9 mouse cellular contexts compared by ENCODE assay signal in genomic region chr7:4653780-4654179, GRCm38 (mm10). TPM values are rescaled to one million over a fixed set of nuclear protein-coding genes. Genes with fewer than 3 reads are reported as not detected.
DNase-seq lines count a peak whose midpoint lies in the region; ATAC-seq and TF ChIP-seq lines count a peak whose summit lies in the region.
"Had no signal": no experiment of that assay in that cellular context is flagged by ENCODE, and none has a peak within 500 bp of the region (broad histone marks: within the 10 kb centered on the region; RNA-seq: fewer than 3 reads in every experiment).

No protein-coding gene starts in this region.

- peaks cover 22% of the 10 kb centered on the region for H3K4me1 ChIP-seq in hindbrain, postnatal 0 days (ENCODE audit: insufficient read depth, low read length)
- peaks cover 27% of the 10 kb centered on the region for H3K4me1 ChIP-seq in hindbrain, embryonic 16.5 days (ENCODE audit: control insufficient read depth, insufficient read depth, low read depth, low read length)
- H3K4me1 ChIP-seq in MEL (ENCODE audit: control insufficient read depth in 1 of 2, insufficient read depth in 2 of 2, low read length in 2 of 2): peaks cover 36 to 42% of the 10 kb centered on the region in 2 experiments
- peaks cover 33 to 39% of the 10 kb centered on the region in 2 experiments for H3K4me1 ChIP-seq in liver, embryonic 14.5 days (replicated peaks; ENCODE audit: control insufficient read depth in 2 of 2, insufficient read depth in 2 of 2, low read length in 1 of 2)
- peaks cover 40% of the 10 kb centered on the region; the same call in 1 of the 2 replicates for H3K4me1 ChIP-seq in small intestine, adult 2 months (ENCODE audit: control insufficient read depth, insufficient read depth, insufficient read length, low read length)
- peaks cover 15% of the 10 kb centered on the region for H3K4me1 ChIP-seq in midbrain, postnatal 0 days (ENCODE audit: insufficient read depth, low read length)
- peaks cover 27% of the 10 kb centered on the region for H3K4me1 ChIP-seq in forebrain, embryonic 10.5 days

- H3K9me3 ChIP-seq in hindbrain, postnatal 0 days (ENCODE audit: low read length): no peaks in the 10 kb centered on the region
- no peaks in the 10 kb centered on the region for H3K9me3 ChIP-seq in hindbrain, embryonic 16.5 days (ENCODE audit: control insufficient read depth, low read length)
- no peaks in the 10 kb centered on the region for H3K9me3 ChIP-seq in MEL (replicated peaks; ENCODE audit: insufficient read depth, low read length)
- no peaks in the 10 kb centered on the region for H3K9me3 ChIP-seq in liver, embryonic 14.5 days (ENCODE audit: control insufficient read depth, low read length)
- H3K9me3 ChIP-seq in midbrain, postnatal 0 days (ENCODE audit: low read length): no peaks in the 10 kb centered on the region
- no peaks in the 10 kb centered on the region for H3K9me3 ChIP-seq in forebrain, embryonic 10.5 days

- H3K4me2 ChIP-seq in hindbrain, postnatal 0 days (ENCODE audit: low read depth, low read length): no peak overlapping the region
- H3K4me2 ChIP-seq in hindbrain, embryonic 16.5 days (ENCODE audit: low read length): no peak overlapping the region
- peak overlapping the region; percentile 99 for H3K4me2 ChIP-seq in liver, embryonic 14.5 days (ENCODE audit: low read depth)
- H3K4me2 ChIP-seq in midbrain, postnatal 0 days (ENCODE audit: low read depth, low read length, poor library complexity, severe bottlenecking): no peak overlapping the region

- TF ChIP-seq POLR2A in MEL (IDR thresholded peaks at IDR 0.05; ENCODE audit: control insufficient read depth in 1 of 2, insufficient read depth in 1 of 2, low read depth in 1 of 2, low read length in 2 of 2, poor library complexity in 1 of 2): peak in 1 of 2 experiments; percentile 69; a peak in 1 of 4 replicates
- TF ChIP-seq POLR2A in small intestine, adult 2 months (IDR thresholded peaks at IDR 0.05; ENCODE audit: low read depth, low read length): no peak

- no peak overlapping the region for H3K27ac ChIP-seq in hindbrain, postnatal 0 days
- H3K27ac ChIP-seq in hindbrain, embryonic 16.5 days (ENCODE audit: low read depth, low read length): no peak overlapping the region
- peak overlapping the region; percentile 96 for H3K27ac ChIP-seq in MEL (ENCODE audit: control insufficient read depth, low read depth, low read length)
- peak overlapping the region; percentile 51; the same call in 1 of the 2 replicates for H3K27ac ChIP-seq in liver, embryonic 14.5 days
- H3K27ac ChIP-seq in small intestine, adult 2 months (ENCODE audit: insufficient read depth, low read depth, low read length): peak overlapping the region; percentile 93
- no peak overlapping the region for H3K27ac ChIP-seq in midbrain, postnatal 0 days (ENCODE audit: low read depth, low read length)
- H3K27ac ChIP-seq in forebrain, embryonic 10.5 days: no peak overlapping the region

- TF ChIP-seq CTCF in hindbrain, postnatal 0 days (IDR thresholded peaks at IDR 0.05; ENCODE audit: low read depth): no peak
- no peak; a peak in 1 of 6 replicates for TF ChIP-seq CTCF in MEL (IDR thresholded peaks at IDR 0.05 in 2 of 3, conservative IDR thresholded peaks at IDR 0.05 in 1 of 3; ENCODE audit: control insufficient read depth in 1 of 3, insufficient read depth in 1 of 3, low read depth in 2 of 3, low read length in 3 of 3, poor library complexity in 1 of 3, severe bottlenecking in 1 of 3)
- no peak for TF ChIP-seq CTCF in liver, embryonic 14.5 days (IDR thresholded peaks at IDR 0.05; ENCODE audit: low read depth)
- TF ChIP-seq CTCF in small intestine, adult 2 months (IDR thresholded peaks at IDR 0.05; ENCODE audit: extremely low read depth, insufficient read length, insufficient replicate concordance, low read depth, low read length): no peak
- TF ChIP-seq CTCF in midbrain, postnatal 0 days (IDR thresholded peaks at IDR 0.05): no peak

- ATAC-seq in hindbrain, postnatal 0 days: no peak
- ATAC-seq in hindbrain, embryonic 16.5 days: no peak
- ATAC-seq in liver, embryonic 14.5 days (ENCODE audit: insufficient read depth): no peak
- no peak for ATAC-seq in midbrain, postnatal 0 days (ENCODE audit: low FRiP score)

- H3K36me3 ChIP-seq in hindbrain, postnatal 0 days (ENCODE audit: insufficient read depth, low read length): 0 out of 2 replicates have a peak, but pooled peaks cover 9% of the 10 kb centered on the region
- no peaks in the 10 kb centered on the region for H3K36me3 ChIP-seq in hindbrain, embryonic 16.5 days (ENCODE audit: control insufficient read depth, insufficient read depth, low read length)
- peaks cover 12 to 51% of the 10 kb centered on the region in 2 experiments for H3K36me3 ChIP-seq in MEL (ENCODE audit: control insufficient read depth in 1 of 2, insufficient read depth in 2 of 2, low read length in 2 of 2)
- peaks cover 8% of the 10 kb centered on the region for H3K36me3 ChIP-seq in liver, embryonic 14.5 days (replicated peaks; ENCODE audit: control insufficient read depth, insufficient read depth, low read depth)
- H3K36me3 ChIP-seq in small intestine, adult 2 months (ENCODE audit: control insufficient read depth, insufficient read depth, low read length): peaks cover 14% of the 10 kb centered on the region
- peaks cover 11% of the 10 kb centered on the region; the same call in 1 of the 2 replicates for H3K36me3 ChIP-seq in midbrain, postnatal 0 days (ENCODE audit: insufficient read depth, low read length)
- peaks cover 35% of the 10 kb centered on the region for H3K36me3 ChIP-seq in forebrain, embryonic 10.5 days (replicated peaks)

- DNase-seq in hindbrain, postnatal 0 days (ENCODE audit: low spot score): no peak
- DNase-seq in MEL (ENCODE audit: low read depth, low spot score): peak; percentile 97
- no peak for DNase-seq in liver, embryonic 14.5 days (ENCODE audit: low read depth in 3 of 3, low spot score in 3 of 3)
- no peak for DNase-seq in midbrain, postnatal 0 days (ENCODE audit: low spot score)
- no peak for DNase-seq in forebrain, embryonic 10.5 days (ENCODE audit: extremely low spot score, low spot score)
- DNase-seq in layer of hippocampus, adult 18-20 months (ENCODE audit: low spot score in 2 of 2): no peak

- no peak for TF ChIP-seq RAD21 in MEL (IDR thresholded peaks at IDR 0.05; ENCODE audit: low read depth, low read length)

- WGBS in hindbrain, postnatal 0 days: 85% methylated on average over 7 of the region's 7 CpGs
- 87% methylated on average over 7 of the region's 7 CpGs for WGBS in hindbrain, embryonic 16.5 days
- 26% methylated on average over 7 of the region's 7 CpGs for WGBS in liver, embryonic 14.5 days (ENCODE audit: insufficient replicate concordance)
- WGBS in small intestine, adult 2 months: 61% methylated on average over 7 of the region's 7 CpGs
- 78% methylated on average over 7 of the region's 7 CpGs for WGBS in midbrain, postnatal 0 days
- WGBS in forebrain, embryonic 10.5 days: 88% methylated on average over 7 of the region's 7 CpGs

- 0 out of 2 replicates have a peak overlapping the region, but pooled peaks have one; percentile 17 for H3K9ac ChIP-seq in hindbrain, postnatal 0 days (replicated peaks; ENCODE audit: low read length)
- no peak overlapping the region for H3K9ac ChIP-seq in hindbrain, embryonic 16.5 days (ENCODE audit: low read depth, low read length)
- H3K9ac ChIP-seq in MEL (ENCODE audit: control insufficient read depth, low read depth, low read length, poor library complexity, severe bottlenecking): peak overlapping the region; percentile 70
- peak overlapping the region; percentile 40; the same call in 1 of the 2 replicates for H3K9ac ChIP-seq in liver, embryonic 14.5 days (replicated peaks)
- H3K9ac ChIP-seq in midbrain, postnatal 0 days (replicated peaks; ENCODE audit: low read length, poor library complexity, severe bottlenecking): no peak overlapping the region

- peak; percentile 76 to 92; a peak in 3 of 4 replicates for TF ChIP-seq EP300 in MEL (IDR thresholded peaks at IDR 0.05; ENCODE audit: low read depth in 1 of 2, low read length in 2 of 2)
- TF ChIP-seq EP300 in liver, embryonic 14.5 days (IDR thresholded peaks at IDR 0.05; ENCODE audit: low read depth): no peak

- H3K4me3 ChIP-seq in hindbrain, postnatal 0 days (ENCODE audit: low read length): no peak overlapping the region
- H3K4me3 ChIP-seq in hindbrain, embryonic 16.5 days (ENCODE audit: low read length): no peak overlapping the region
- H3K4me3 ChIP-seq in MEL (ENCODE audit: control insufficient read depth in 1 of 2, insufficient read depth in 1 of 2, low read depth in 2 of 2, low read length in 2 of 2): peak overlapping the region; percentile 41 to 55
- H3K4me3 ChIP-seq in liver, embryonic 14.5 days (ENCODE audit: insufficient read depth in 1 of 2, low read depth in 2 of 2, low read length in 2 of 2): 0 out of 4 replicates have a peak overlapping the region, but pooled peaks of 1 of the 2 experiments have one; percentile 12
- no peak overlapping the region for H3K4me3 ChIP-seq in small intestine, adult 2 months (ENCODE audit: low read depth, low read length)
- H3K4me3 ChIP-seq in midbrain, postnatal 0 days (ENCODE audit: low read depth, low read length): no peak overlapping the region
- H3K4me3 ChIP-seq in forebrain, embryonic 10.5 days: no peak overlapping the region

- H3K27me3 ChIP-seq in hindbrain, postnatal 0 days (ENCODE audit: insufficient read depth, low read length): no peaks in the 10 kb centered on the region
- H3K27me3 ChIP-seq in hindbrain, embryonic 16.5 days (replicated peaks; ENCODE audit: control insufficient read depth, insufficient read depth, low read length): no peaks in the 10 kb centered on the region
- no peaks in the 10 kb centered on the region for H3K27me3 ChIP-seq in MEL (ENCODE audit: control insufficient read depth in 1 of 2, insufficient read depth in 2 of 2, low read length in 2 of 2)
- H3K27me3 ChIP-seq in liver, embryonic 14.5 days (ENCODE audit: control insufficient read depth, insufficient read depth, low read length): no peaks in the 10 kb centered on the region
- no peaks in the 10 kb centered on the region for H3K27me3 ChIP-seq in small intestine, adult 2 months (ENCODE audit: control insufficient read depth, insufficient read depth, low read length)
- H3K27me3 ChIP-seq in midbrain, postnatal 0 days (ENCODE audit: insufficient read depth, low read length): no peaks in the 10 kb centered on the region
- no peaks in the 10 kb centered on the region for H3K27me3 ChIP-seq in forebrain, embryonic 10.5 days (ENCODE audit: poor library complexity, severe bottlenecking)

- peaks cover 75% of the 10 kb centered on the region for H3K79me2 ChIP-seq in MEL (ENCODE audit: control insufficient read depth, insufficient read depth, low read length, poor library complexity)

RNA-seq across cellular contexts. Expression of gene Ppp6r1, which starts 5.0 kb away (rescaled TPM):
- total RNA-seq in hindbrain, postnatal 0 days (2014; rRNA removed): 136 and 142 TPM in 2 replicates
- polyA plus RNA-seq in hindbrain, postnatal 0 days (2015; fragmentation: Nextera tagmentation; extraction: Ambion mirVana): 9.4 and 10.3 TPM in 2 replicates
- 4.3 and 6.2 TPM in 2 replicates for polyA plus RNA-seq in hindbrain, embryonic 16.5 days (2015; fragmentation: Nextera tagmentation; extraction: Ambion mirVana)
- total RNA-seq in MEL (2012; rRNA removed): 89.5 and 93.1 TPM in 2 replicates
- polyA plus RNA-seq in MEL (2012; ENCODE audit: insufficient read depth in 1 of 2, insufficient read length in 2 of 2, low read depth in 1 of 2, low replicate concordance in 2 of 2, missing spikeins in 1 of 2): 100 to 1,000 TPM in 1 of 2 experiments, not detected in 1; 167 TPM
- polyA plus RNA-seq in liver, embryonic 14.5 days (2012; rRNA removed): 30.8 and 33.6 TPM in 2 replicates
- 4.3 and 5.1 TPM in 2 replicates for polyA plus RNA-seq in liver, embryonic 14.5 days (2014; fragmentation: Nextera tagmentation; extraction: Ambion mirVana)
- polyA plus RNA-seq in small intestine, adult 2 months (2012; rRNA removed): 69.9 and 142 TPM in 2 replicates
- total RNA-seq in midbrain, postnatal 0 days (2014; rRNA removed): 103 and 131 TPM in 2 replicates
- 7.7 and 10.1 TPM in 2 replicates for polyA plus RNA-seq in midbrain, postnatal 0 days (2015; fragmentation: Nextera tagmentation; extraction: Ambion mirVana)
- 8.0 and 9.2 TPM in 2 replicates for polyA plus RNA-seq in forebrain, embryonic 10.5 days (2016; fragmentation: Nextera tagmentation; extraction: Ambion mirVana)
- total RNA-seq in layer of hippocampus, adult 18-20 months (2021): 100 to 1,000 TPM; 127 TPM

RNA-seq across cellular contexts. Expression of gene Tmem86b, which starts 22.6 kb away (rescaled TPM):
- total RNA-seq in hindbrain, postnatal 0 days (2014; rRNA removed): 14.2 and 17.4 TPM in 2 replicates
- polyA plus RNA-seq in hindbrain, postnatal 0 days (2015; fragmentation: Nextera tagmentation; extraction: Ambion mirVana): 1.1 and 1.5 TPM in 2 replicates
- polyA plus RNA-seq in hindbrain, embryonic 16.5 days (2015; fragmentation: Nextera tagmentation; extraction: Ambion mirVana): 1.9 and 2.0 TPM in 2 replicates
- 9.4 and 10.2 TPM in 2 replicates for total RNA-seq in MEL (2012; rRNA removed)
- polyA plus RNA-seq in MEL (2012; ENCODE audit: insufficient read depth in 1 of 2, insufficient read length in 2 of 2, low read depth in 1 of 2, low replicate concordance in 2 of 2, missing spikeins in 1 of 2): 10 to 100 TPM in 1 of 2 experiments, not detected in 1; 31.6 TPM
- 36.4 and 51.0 TPM in 2 replicates for polyA plus RNA-seq in liver, embryonic 14.5 days (2012; rRNA removed)
- polyA plus RNA-seq in liver, embryonic 14.5 days (2014; fragmentation: Nextera tagmentation; extraction: Ambion mirVana): 30.5 and 32.9 TPM in 2 replicates
- polyA plus RNA-seq in small intestine, adult 2 months (2012; rRNA removed): 65.5 and 261 TPM in 2 replicates
- total RNA-seq in midbrain, postnatal 0 days (2014; rRNA removed): 12.4 and 17.4 TPM in 2 replicates
- 0.76 and 1.00 TPM in 2 replicates for polyA plus RNA-seq in midbrain, postnatal 0 days (2015; fragmentation: Nextera tagmentation; extraction: Ambion mirVana)
- 1.6 and 2.1 TPM in 2 replicates for polyA plus RNA-seq in forebrain, embryonic 10.5 days (2016; fragmentation: Nextera tagmentation; extraction: Ambion mirVana)
- total RNA-seq in layer of hippocampus, adult 18-20 months (2021): 10 to 100 TPM; 15.1 to 15.9 TPM

RNA-seq across cellular contexts. Expression of gene Hspbp1, which starts 31.1 kb away (rescaled TPM):
- total RNA-seq in hindbrain, postnatal 0 days (2014; rRNA removed): 259 and 288 TPM in 2 replicates
- 172 and 174 TPM in 2 replicates for polyA plus RNA-seq in hindbrain, postnatal 0 days (2015; fragmentation: Nextera tagmentation; extraction: Ambion mirVana)
- 175 and 188 TPM in 2 replicates for polyA plus RNA-seq in hindbrain, embryonic 16.5 days (2015; fragmentation: Nextera tagmentation; extraction: Ambion mirVana)
- 101 and 111 TPM in 2 replicates for total RNA-seq in MEL (2012; rRNA removed)
- polyA plus RNA-seq in MEL (2012; ENCODE audit: insufficient read depth in 1 of 2, insufficient read length in 2 of 2, low read depth in 1 of 2, low replicate concordance in 2 of 2, missing spikeins in 1 of 2): 100 to 1,000 TPM in 1 of 2 experiments, not detected in 1; 101 TPM
- 28.2 and 38.5 TPM in 2 replicates for polyA plus RNA-seq in liver, embryonic 14.5 days (2012; rRNA removed)
- polyA plus RNA-seq in liver, embryonic 14.5 days (2014; fragmentation: Nextera tagmentation; extraction: Ambion mirVana): 56.7 and 60.6 TPM in 2 replicates
- polyA plus RNA-seq in small intestine, adult 2 months (2012; rRNA removed): 23.4 and 29.0 TPM in 2 replicates
- 247 TPM in 2 replicates for total RNA-seq in midbrain, postnatal 0 days (2014; rRNA removed)
- polyA plus RNA-seq in midbrain, postnatal 0 days (2015; fragmentation: Nextera tagmentation; extraction: Ambion mirVana): 193 and 199 TPM in 2 replicates
- polyA plus RNA-seq in forebrain, embryonic 10.5 days (2016; fragmentation: Nextera tagmentation; extraction: Ambion mirVana): 135 and 137 TPM in 2 replicates
- total RNA-seq in layer of hippocampus, adult 18-20 months (2021): 10 to 100 TPM; 82.7 to 92.4 TPM

RNA-seq across cellular contexts. Expression of gene Brsk1, which starts 36.6 kb away (rescaled TPM):
- 195 and 217 TPM in 2 replicates for total RNA-seq in hindbrain, postnatal 0 days (2014; rRNA removed)
- polyA plus RNA-seq in hindbrain, postnatal 0 days (2015; fragmentation: Nextera tagmentation; extraction: Ambion mirVana): 6.7 and 7.1 TPM in 2 replicates
- polyA plus RNA-seq in hindbrain, embryonic 16.5 days (2015; fragmentation: Nextera tagmentation; extraction: Ambion mirVana): 6.8 and 7.1 TPM in 2 replicates
- not detected in 2 replicates for total RNA-seq in MEL (2012; rRNA removed)
- polyA plus RNA-seq in MEL (2012; ENCODE audit: insufficient read depth in 1 of 2, insufficient read length in 2 of 2, low read depth in 1 of 2, low replicate concordance in 2 of 2, missing spikeins in 1 of 2): under 1 TPM in 1 of 2 experiments, not detected in 1; 0.06 TPM
- 0.39 and 0.54 TPM in 2 replicates for polyA plus RNA-seq in liver, embryonic 14.5 days (2012; rRNA removed)
- polyA plus RNA-seq in liver, embryonic 14.5 days (2014; fragmentation: Nextera tagmentation; extraction: Ambion mirVana): not detected in 2 replicates
- polyA plus RNA-seq in small intestine, adult 2 months (2012; rRNA removed): 1.6 and 1.9 TPM in 2 replicates
- total RNA-seq in midbrain, postnatal 0 days (2014; rRNA removed): 202 and 226 TPM in 2 replicates
- polyA plus RNA-seq in midbrain, postnatal 0 days (2015; fragmentation: Nextera tagmentation; extraction: Ambion mirVana): 6.9 and 7.2 TPM in 2 replicates
- 2.2 TPM in 2 replicates for polyA plus RNA-seq in forebrain, embryonic 10.5 days (2016; fragmentation: Nextera tagmentation; extraction: Ambion mirVana)
- total RNA-seq in layer of hippocampus, adult 18-20 months (2021): 100 to 1,000 TPM; 368 to 369 TPM

RNA-seq across cellular contexts. Expression of gene Ptprh, which starts 49.9 kb away (rescaled TPM):
- total RNA-seq in hindbrain, postnatal 0 days (2014; rRNA removed): 0.54 and 0.99 TPM in 2 replicates
- polyA plus RNA-seq in hindbrain, postnatal 0 days (2015; fragmentation: Nextera tagmentation; extraction: Ambion mirVana): 0.52 and 0.74 TPM in 2 replicates
- polyA plus RNA-seq in hindbrain, embryonic 16.5 days (2015; fragmentation: Nextera tagmentation; extraction: Ambion mirVana): 0.91 and 1.1 TPM in 2 replicates
- total RNA-seq in MEL (2012; rRNA removed): not detected in 2 replicates
- polyA plus RNA-seq in MEL (2012; ENCODE audit: insufficient read depth in 1 of 2, insufficient read length in 2 of 2, low read depth in 1 of 2, low replicate concordance in 2 of 2, missing spikeins in 1 of 2): not detected
- not detected in 2 replicates for polyA plus RNA-seq in liver, embryonic 14.5 days (2012; rRNA removed)
- not detected in 2 replicates for polyA plus RNA-seq in liver, embryonic 14.5 days (2014; fragmentation: Nextera tagmentation; extraction: Ambion mirVana)
- 52.0 and 151 TPM in 2 replicates for polyA plus RNA-seq in small intestine, adult 2 months (2012; rRNA removed)
- total RNA-seq in midbrain, postnatal 0 days (2014; rRNA removed): 2.4 and 3.6 TPM in 2 replicates
- polyA plus RNA-seq in midbrain, postnatal 0 days (2015; fragmentation: Nextera tagmentation; extraction: Ambion mirVana): 1.1 and 1.3 TPM in 2 replicates
- 0.06 TPM in 1 of 2 replicates, not detected in the other for polyA plus RNA-seq in forebrain, embryonic 10.5 days (2016; fragmentation: Nextera tagmentation; extraction: Ambion mirVana)
- under 1 TPM; 0.38 to 0.50 TPM for total RNA-seq in layer of hippocampus, adult 18-20 months (2021)
- polyA plus RNA-seq: neural tube, embryonic 11.5 days had no signal

Comparison
In these comparisons a context has a peak if more than half of its experiments do, and no peak if none do; other contexts are left out.
1. H3K9ac ChIP-seq: peak in hindbrain, postnatal 0 days (single experiment), MEL (single experiment) and liver, embryonic 14.5 days (single experiment); none in hindbrain, embryonic 16.5 days (single experiment) and midbrain, postnatal 0 days (single experiment).
2. H3K27ac ChIP-seq: peak in MEL (single experiment), liver, embryonic 14.5 days (single experiment) and small intestine, adult 2 months (single experiment); none in hindbrain, postnatal 0 days (single experiment), hindbrain, embryonic 16.5 days (single experiment), midbrain, postnatal 0 days (single experiment) and forebrain, embryonic 10.5 days (single experiment).
3. H3K4me3 ChIP-seq: peak in MEL (2 of 2); none in hindbrain, postnatal 0 days (single experiment), hindbrain, embryonic 16.5 days (single experiment), small intestine, adult 2 months (single experiment), midbrain, postnatal 0 days (single experiment) and forebrain, embryonic 10.5 days (single experiment).